Mouse (Mus musculus) lung, postnatal 14 days (tissue): ENCODE data around the gene Cd40.

Experiments used
- DNase-seq: peaks from one replicate; pipeline ENCODE4 v3.0.0; 2021

The Cd40 gene

DNA sequence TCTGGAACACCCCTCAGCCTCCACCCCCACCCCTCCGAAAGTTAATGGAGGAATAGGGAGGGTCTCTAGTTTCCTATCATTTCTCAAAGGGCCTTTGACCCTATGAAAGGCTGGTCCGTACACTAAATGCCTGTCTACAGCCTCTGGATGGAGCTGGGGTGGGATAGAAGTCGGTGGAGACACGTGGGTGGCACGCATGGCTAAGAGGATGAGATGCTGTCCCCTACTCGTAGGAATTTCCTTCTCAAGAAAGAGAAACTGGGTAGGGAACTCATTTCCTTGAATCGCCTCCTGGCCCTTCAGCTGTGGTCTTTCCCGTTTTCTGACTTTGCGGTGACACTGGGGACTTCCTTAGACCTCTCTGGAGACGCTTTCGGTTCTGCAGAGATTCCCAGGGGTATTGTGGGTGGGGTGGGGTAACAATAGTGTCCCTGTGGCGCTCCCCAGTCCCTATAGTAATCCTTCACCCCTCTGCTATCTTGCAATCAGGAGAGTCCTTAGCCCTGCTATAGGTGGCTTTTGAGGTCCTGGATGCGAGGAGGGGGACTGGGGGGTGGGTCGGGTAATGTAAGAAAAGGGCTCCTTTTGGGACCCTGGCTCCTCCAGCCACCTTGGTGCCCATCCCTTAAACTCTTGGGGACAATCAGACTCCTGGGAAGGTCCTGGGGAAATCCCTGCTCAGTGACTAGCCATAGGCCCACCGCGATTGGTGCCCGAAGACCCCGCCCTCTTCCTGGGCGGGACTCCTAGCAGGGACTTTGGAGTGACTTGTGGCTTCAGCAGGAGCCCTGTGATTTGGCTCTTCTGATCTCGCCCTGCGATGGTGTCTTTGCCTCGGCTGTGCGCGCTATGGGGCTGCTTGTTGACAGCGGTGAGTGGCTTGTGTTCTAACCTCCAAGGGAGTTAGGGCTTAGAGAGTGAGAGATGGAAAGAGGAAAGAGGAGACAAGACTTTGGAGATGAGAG is at the start of gene Cd40:
TSS of gene Cd40 (plus strand) at position 740 of the 965 bp plus-strand sequence.
- peak; percentile 81 for DNase-seq

GRCm38 (mm10) chr2:165006813-165007212 is 48.6 kb upstream of the Cd40 start:
- DNase-seq, result no peak

GRCm38 (mm10) chr2:165007986-165008385 is 47.4 kb upstream of the Cd40 start:
- DNase-seq, result no peak

DNA sequence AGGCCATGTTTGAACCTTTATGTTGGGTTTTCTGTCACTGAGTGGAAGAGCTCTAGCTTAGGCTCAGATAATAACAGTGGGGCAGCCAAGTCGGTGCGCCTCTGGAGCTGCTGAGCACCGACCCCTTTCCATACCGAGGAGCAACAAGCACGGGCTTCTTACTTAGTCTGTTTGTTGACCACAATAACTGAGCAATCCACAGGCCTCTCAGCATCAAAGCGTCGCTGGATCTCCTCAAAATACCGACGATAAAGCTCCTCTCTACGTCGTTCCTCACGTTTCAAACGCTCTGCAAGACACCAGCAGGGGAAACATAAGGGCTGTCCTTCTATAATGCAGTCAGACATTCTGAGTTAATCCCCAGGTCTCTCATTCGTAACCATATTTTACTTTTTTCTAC is 46.3 kb upstream of the Cd40 start:
- DNase-seq, result no peak

GRCm38 (mm10) chr2:165009581-165009980 is 45.8 kb upstream of the Cd40 start:
- DNase-seq, result no peak

GRCm38 (mm10) chr2:165010351-165010750 is 45.1 kb upstream of the Cd40 start:
- DNase-seq, result no peak

DNA sequence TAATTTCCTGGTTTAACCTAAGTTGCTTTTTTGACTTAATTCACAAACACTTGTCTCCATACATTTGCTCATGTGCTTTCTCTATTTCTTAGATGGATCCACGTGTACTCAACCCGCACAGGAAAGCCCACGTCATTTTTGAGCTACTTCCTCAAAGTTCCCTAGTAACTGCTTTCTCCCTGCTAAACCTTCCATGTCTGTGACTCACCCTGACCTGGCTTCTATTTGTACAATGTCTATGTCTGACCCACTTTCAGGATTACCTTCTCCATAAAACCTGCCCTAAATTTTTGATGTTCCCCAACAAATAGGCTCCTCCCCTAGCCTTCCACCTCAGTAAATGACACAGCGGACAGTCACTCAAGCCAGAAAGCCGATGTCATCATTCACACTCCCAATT is 40.5 kb upstream of the Cd40 start:
- no peak for DNase-seq

DNA sequence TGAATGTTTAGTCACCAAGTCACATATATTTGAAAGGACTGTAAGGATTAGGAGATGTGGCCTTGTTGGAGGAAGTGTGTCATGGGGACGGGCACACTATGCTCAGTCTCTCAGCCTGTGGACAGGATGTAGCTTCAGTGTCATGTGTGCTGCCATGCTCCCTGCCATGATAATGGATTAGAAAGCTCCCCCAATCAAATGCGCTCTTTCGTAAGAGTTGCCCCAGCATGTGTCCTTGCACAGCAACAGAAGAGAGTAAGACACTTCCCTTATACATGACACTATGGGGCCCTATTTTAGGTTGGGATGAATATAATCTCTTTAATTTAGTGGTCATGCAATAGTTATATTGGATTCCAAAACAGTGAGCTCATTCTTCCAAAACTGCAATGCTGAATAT is 34.9 kb upstream of the Cd40 start:
- no peak for DNase-seq

GRCm38 (mm10) chr2:165027163-165027562 is 28.3 kb upstream of the Cd40 start:
- DNase-seq, result no peak

DNA sequence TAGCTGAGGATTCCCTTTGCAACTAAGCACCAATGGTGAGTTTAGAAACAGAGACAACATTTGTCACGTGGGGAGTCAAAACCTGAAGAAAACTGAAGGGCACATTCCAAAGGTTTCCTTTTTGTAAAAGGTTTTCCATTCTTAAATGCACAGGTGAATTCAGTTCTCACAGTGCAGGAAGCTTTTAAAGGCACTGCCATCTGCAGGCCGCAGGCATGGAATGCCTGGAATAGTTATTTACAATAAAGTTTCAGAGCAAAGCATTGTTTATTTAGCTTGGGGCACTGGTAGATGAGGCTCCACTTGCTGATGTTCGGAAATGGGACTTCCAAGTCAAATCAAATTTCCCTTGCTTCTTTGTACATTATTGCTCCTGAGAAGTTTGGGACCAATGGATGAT is 22.9 kb upstream of the Cd40 start:
- no peak for DNase-seq

DNA sequence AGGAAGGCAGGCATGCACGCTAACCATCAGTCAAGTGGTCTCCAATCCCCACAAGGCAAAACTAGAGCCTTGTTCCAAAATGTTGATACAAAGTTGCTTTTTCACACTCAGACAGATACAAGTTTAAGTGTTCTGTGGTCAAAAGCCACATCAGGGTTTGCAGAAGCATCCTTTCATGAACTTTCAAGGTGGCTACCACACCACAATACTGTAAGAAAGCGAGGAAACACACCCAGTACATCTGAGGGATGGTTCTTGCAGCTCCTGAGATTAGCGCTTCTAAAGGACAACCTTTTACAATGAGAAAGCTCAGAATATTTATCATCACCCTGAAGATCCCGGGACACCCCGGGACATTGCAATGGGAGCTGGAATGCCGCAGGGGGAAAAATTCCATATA is 22.1 kb upstream of the Cd40 start:
- DNase-seq, result no peak

DNA sequence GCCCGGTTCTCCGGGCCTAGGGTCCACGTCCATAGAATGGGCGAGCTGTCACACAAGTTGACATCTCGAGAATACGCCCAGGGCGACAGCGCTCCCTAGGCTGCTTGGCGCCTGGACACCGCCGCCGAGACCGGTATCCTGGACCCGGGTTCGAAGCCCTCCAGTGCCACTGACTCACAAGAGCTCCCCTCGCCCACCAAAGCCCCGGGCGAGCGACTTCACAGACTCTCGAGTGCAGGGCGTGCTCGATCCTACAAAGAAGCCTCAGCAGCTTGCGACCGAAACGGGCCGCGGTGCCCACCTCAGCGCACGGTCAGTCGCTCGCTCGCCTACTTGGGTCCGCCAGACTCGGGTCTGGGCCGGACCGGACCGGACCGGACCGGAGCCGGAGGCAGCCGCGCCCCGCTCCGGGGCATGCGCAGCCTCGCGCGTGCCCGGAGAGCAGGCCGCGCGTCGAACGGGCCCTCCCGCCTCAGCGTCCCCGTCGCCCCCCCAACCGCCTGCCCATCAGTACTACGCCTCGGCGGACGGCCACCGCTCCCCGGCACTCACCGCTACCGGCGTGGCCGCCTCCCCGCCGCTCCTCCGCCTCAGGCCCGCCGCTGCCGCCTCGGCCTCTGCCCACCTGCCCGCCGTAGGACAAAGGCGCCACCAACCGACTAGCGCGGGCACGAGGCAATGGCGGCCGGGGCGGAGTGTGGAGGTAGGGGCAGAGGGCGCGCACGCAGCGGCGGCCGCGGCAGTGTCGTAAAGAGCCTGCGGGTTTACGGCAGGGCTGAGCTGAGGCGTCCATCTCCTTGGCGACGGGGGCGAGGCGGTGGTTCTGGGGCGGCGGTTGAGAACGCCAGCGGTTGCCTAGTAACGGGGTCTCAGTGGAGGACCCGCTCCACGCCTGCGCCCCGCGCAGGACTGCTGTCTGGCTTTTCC is 21.0 kb upstream of the Cd40 start, which contains the start of gene Ncoa5:
TSS of gene Ncoa5 (minus strand) at position 737 of the 927 bp plus-strand sequence.
- peak; percentile 97 for DNase-seq

- no peak for DNase-seq
Observed at GRCm38 (mm10) chr2:165035058-165035431, 20.4 kb upstream of the Cd40 start.

DNA sequence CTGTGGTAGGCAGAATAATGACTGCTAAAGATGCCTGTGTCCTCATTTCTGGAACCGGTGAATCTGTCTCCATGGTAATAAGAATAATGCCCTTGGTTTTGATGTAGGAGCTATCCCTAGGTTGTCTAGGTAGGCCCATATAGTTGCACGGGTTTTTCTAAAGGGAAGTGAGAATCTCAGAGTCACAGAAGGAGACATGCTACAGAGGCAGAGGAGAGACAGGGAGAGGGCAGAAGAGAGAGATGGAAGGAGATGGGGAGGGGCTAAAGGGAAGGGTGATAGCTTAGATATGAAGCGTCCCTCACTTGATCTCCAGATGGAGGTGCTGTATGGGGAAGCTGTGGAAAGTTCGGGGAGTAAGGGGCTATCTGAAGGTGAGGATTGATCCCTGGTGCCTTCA is 18.0 kb upstream of the Cd40 start:
- no peak for DNase-seq

- DNase-seq, result no peak
Observed at GRCm38 (mm10) chr2:165042126-165042525, 13.3 kb upstream of the Cd40 start.

GRCm38 (mm10) chr2:165043090-165043636 is 12.3 kb upstream of the Cd40 start:
- no peak for DNase-seq

GRCm38 (mm10) chr2:165043729-165044128 is 11.7 kb upstream of the Cd40 start:
- no peak for DNase-seq

GRCm38 (mm10) chr2:165049044-165049443 is 6.4 kb upstream of the Cd40 start:
- DNase-seq, result no peak

GRCm38 (mm10) chr2:165050826-165051548 is 4.4 kb upstream of the Cd40 start:
- DNase-seq, result no peak

- no peak for DNase-seq
Observed at GRCm38 (mm10) chr2:165051566-165051965, 3.9 kb upstream of the Cd40 start.

GRCm38 (mm10) chr2:165055905-165056304 is 478 bp downstream of the Cd40 start:
- DNase-seq, result peak; percentile 54

GRCm38 (mm10) chr2:165056377-165057085 is 1.1 kb downstream of the Cd40 start:
- DNase-seq, result no peak
